Mouse (Mus musculus) C2C12 (cell line): ENCODE measurements around the gene Plxna4. TPM values are rescaled to one million over a fixed set of nuclear protein-coding genes. Genes with fewer than 3 reads are reported as not detected.

Experiments used
- H3K27me3 ChIP-seq: one replicate; pipeline ENCODE4 v1.6.1; 2011; ENCODE audit not compliant: control insufficient read depth, insufficient read depth, insufficient read length
- H3K36me3 ChIP-seq: one replicate; pipeline ENCODE4 v1.6.1; 2011; ENCODE audit not compliant: control insufficient read depth, insufficient read depth
- H3K4me3 ChIP-seq: one replicate; pipeline ENCODE4 v1.5.1; 2011; ENCODE audit warnings: mild to moderate bottlenecking, control low read depth; ENCODE audit not compliant: poor library complexity, insufficient read depth, severe bottlenecking
- H3K79me2 ChIP-seq: one replicate; pipeline ENCODE4 v1.6.1; 2011; ENCODE audit not compliant: control insufficient read depth, insufficient read depth
- H3K79me3 ChIP-seq: one replicate; pipeline ENCODE4 v1.6.1; 2011; ENCODE audit warnings: low read depth, control low read depth
- H3ac ChIP-seq: one replicate; pipeline ENCODE3; 2011; ENCODE audit warnings: low read depth; ENCODE audit not compliant: control insufficient read depth, insufficient read length
- CEBPB ChIP-seq: IDR thresholded peaks from one replicate; pipeline ENCODE4 v1.6.1; 2011; ENCODE audit warnings: low read depth, mild to moderate bottlenecking, control low read depth, moderate library complexity
- CTCF ChIP-seq: IDR thresholded peaks from one replicate; pipeline ENCODE4 v1.5.1; 2011; ENCODE audit not compliant: control insufficient read depth, insufficient read depth, insufficient read length
- FOSL1 ChIP-seq: IDR thresholded peaks from one replicate; pipeline ENCODE4 v1.8.0; 2011; ENCODE audit warnings: mild to moderate bottlenecking, low read length; ENCODE audit not compliant: poor library complexity, insufficient read depth, severe bottlenecking
- MAX ChIP-seq: IDR thresholded peaks from one replicate; pipeline ENCODE4 v1.6.1; 2011; ENCODE audit warnings: mild to moderate bottlenecking, control low read depth
- MYOD1 ChIP-seq: IDR thresholded peaks from one replicate; pipeline ENCODE4 v1.6.1; 2011; ENCODE audit warnings: low read depth; ENCODE audit not compliant: control insufficient read depth, insufficient read length
- MYOG ChIP-seq: IDR thresholded peaks from one replicate; pipeline ENCODE4 v1.6.1; 2011; ENCODE audit not compliant: control insufficient read depth, insufficient read length; ENCODE audit errors: extremely low read depth
- USF1 ChIP-seq: IDR thresholded peaks from one replicate; pipeline ENCODE4 v1.6.1; 2011; ENCODE audit warnings: low read depth, mild to moderate bottlenecking, control low read depth, moderate library complexity
- polyA plus RNA-seq: library from polyadenylated mRNA; unstranded; fragments of >200 nt; fragmentation: generic; extraction: Trizol; gene quantifications from one replicate; pipeline ENCODE4 v1.2.1, GENCODE M21; 2012; ENCODE audit warnings: missing spikeins

The Plxna4 gene
- polyA plus RNA-seq, 1 experiment = 0.19 TPM

DNA sequence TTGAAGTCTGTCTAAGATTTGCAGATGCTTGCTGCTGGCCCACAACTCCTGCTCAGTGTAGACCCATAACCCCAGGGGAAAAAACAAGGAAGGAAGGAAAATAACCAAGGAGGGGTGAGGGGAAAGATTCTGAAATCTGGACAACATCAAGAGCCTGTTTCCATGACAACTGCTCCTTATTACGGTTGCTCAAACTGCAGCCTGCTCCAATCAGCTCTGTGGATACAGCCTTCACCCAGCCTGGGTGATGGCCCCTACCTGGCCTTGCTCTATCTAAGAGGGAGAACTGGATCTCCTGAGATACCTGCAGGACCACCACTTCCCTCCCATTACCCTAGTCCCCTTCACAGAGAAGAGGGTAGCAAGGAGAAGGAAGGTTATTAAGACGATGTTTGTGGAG lies 143.6 kb downstream of the Plxna4 start:
- TF ChIP-seq CEBPB (no peak), MYOG (no peak), MAX (no peak), CTCF (no peak), MYOD1 (no peak), USF1 (no peak), FOSL1 (no peak)
- Histone ChIP-seq H3K27me3 (no peaks in the 10 kb centered on the region), H3K79me2 (no peaks in the 10 kb centered on the region), H3K79me3 (no peaks in the 10 kb centered on the region), H3K36me3 (no peaks in the 10 kb centered on the region), H3K4me3 (no peak overlapping the region), H3ac (no peak overlapping the region)

DNA sequence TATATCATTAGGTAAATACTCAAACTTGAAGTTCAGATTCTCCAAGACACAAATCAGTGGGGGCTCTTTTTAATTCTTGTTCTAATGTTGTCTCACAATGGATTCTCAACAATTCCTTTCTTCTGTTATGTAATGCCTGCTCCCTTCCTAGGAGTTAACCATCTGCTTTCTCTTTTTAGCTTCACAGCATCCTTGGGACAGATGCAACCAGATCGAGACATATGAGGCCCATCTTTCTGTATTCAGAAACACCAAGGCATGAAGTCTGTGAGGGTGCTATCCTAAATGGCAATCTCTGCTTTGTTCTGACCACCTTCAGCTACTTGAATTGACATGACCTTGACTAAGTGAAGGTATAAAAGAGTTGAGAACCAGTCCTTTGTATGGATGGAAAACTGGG lies 144.3 kb downstream of the Plxna4 start:
- Histone ChIP-seq H3K79me3 (no peaks in the 10 kb centered on the region), H3K27me3 (no peaks in the 10 kb centered on the region), H3ac (no peak overlapping the region), H3K79me2 (no peaks in the 10 kb centered on the region), H3K36me3 (no peaks in the 10 kb centered on the region), H3K4me3 (no peak overlapping the region)
- no peak for TF ChIP-seq FOSL1
- TF ChIP-seq USF1 = no peak

DNA sequence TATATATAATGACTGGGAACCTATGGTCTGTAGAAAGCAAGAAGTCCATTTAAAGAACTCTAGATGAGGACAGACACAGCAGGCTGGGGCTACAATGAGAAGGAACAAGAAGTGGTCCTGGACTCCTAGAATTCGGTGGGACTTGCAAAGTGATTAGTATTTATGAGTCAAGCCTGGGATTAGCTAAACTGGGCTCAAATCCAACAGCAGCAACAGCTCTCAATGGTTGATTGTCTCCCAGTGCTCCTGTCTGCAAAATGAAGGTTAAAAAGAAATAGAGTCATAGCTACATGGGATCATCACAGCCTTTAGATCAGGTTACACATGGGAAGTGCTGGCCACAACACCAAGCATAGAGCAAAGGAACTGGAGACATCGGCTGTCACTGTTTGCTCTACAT lies 148.6 kb downstream of the Plxna4 start:
- Histone ChIP-seq H3K79me2 (no peaks in the 10 kb centered on the region), H3K36me3 (no peaks in the 10 kb centered on the region), H3K79me3 (no peaks in the 10 kb centered on the region), H3ac (no peak overlapping the region), H3K27me3 (no peaks in the 10 kb centered on the region), H3K4me3 (no peak overlapping the region)
- no peak for TF ChIP-seq MYOD1
- TF ChIP-seq CTCF = no peak
- no peak for TF ChIP-seq CEBPB
- TF ChIP-seq MAX = no peak
- no peak for TF ChIP-seq USF1
- no peak for TF ChIP-seq MYOG
- no peak for TF ChIP-seq FOSL1

DNA sequence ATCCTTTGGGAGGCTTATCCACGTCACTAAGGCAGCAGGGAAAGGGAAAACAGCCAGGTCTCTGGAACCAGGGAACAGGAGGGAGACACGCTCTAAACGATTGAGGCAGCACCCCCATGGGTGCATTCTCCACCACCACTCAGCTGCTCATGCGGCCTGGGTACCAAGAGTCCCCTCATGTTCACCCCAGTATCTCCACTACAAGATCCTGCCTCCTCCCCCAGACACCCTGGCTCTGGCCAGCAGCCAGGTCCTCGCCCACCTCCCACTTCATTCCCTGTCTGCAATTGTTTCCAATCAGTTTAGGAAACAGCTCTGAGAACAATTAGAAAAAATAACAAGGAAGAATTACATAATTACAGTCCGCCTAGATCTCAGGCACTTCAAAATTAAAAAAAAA lies 150.8 kb downstream of the Plxna4 start:
- H3ac ChIP-seq = no peak overlapping the region
- no peaks in the 10 kb centered on the region for H3K36me3 ChIP-seq
- no peak for TF ChIP-seq USF1
- TF ChIP-seq MYOD1 = no peak
- no peak for TF ChIP-seq FOSL1
- no peak for TF ChIP-seq CEBPB
- TF ChIP-seq MYOG = no peak

DNA sequence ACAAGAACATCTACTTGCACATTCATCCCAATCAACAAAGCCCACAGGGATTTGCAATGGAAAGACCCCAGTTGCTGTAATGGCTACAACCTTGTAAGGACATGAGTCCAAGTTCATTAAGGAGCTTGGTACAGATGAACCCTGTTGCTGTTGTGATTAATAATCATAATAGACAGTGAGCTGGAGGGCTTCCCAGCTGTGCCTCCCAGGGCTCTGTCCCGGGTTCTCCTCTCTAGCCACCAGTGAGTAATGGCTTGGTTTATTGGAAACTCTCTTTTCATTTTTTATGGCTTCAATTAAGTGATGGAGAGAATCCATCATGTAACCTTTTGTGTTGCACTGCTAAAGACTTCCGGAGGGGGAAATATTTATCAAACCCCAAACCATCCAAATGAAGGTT lies 164.9 kb downstream of the Plxna4 start:
- no peaks in the 10 kb centered on the region for H3K79me2 ChIP-seq
- H3ac ChIP-seq = no peak overlapping the region
- H3K79me3 ChIP-seq = no peaks in the 10 kb centered on the region
- no peaks in the 10 kb centered on the region for H3K36me3 ChIP-seq
- no peak overlapping the region for H3K4me3 ChIP-seq
- no peaks in the 10 kb centered on the region for H3K27me3 ChIP-seq
- TF ChIP-seq CEBPB = no peak
- TF ChIP-seq CTCF = no peak
- no peak for TF ChIP-seq MAX
- TF ChIP-seq FOSL1 = no peak
- TF ChIP-seq MYOG = no peak
- TF ChIP-seq MYOD1 = no peak
- no peak for TF ChIP-seq USF1

More for the DNA sequence above, 150.8 kb downstream of the Plxna4 start:
- Histone ChIP-seq H3K4me3 (no peak overlapping the region), H3K79me2 (no peaks in the 10 kb centered on the region), H3K27me3 (peaks cover 5% of the 10 kb centered on the region), H3K79me3 (no peaks in the 10 kb centered on the region)

DNA sequence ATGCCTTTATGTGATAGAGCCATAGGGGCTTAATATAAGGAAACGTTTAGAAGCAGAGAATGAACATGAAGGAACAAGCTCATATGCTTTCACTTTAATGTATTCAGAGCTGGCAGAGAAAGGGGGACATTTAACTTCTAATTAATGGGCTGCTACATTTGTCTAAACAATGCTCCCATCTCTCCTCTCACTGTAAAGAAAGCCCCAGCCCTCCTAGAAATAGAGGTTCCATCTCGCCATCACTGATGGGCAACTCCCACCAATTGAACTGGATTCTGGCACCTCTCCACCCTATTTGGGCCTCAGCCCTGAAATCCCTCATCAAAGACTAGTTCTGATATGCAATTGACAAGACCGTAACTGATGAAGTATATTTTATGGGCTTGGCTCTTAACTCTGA lies 167.4 kb downstream of the Plxna4 start:
- TF ChIP-seq MYOG (no peak), USF1 (no peak), CTCF (no peak), MAX (no peak), FOSL1 (no peak)
- no peak overlapping the region for H3K4me3 ChIP-seq
- H3K27me3 ChIP-seq = no peaks in the 10 kb centered on the region
- H3ac ChIP-seq = no peak overlapping the region
- H3K79me3 ChIP-seq = no peaks in the 10 kb centered on the region
- no peaks in the 10 kb centered on the region for H3K36me3 ChIP-seq
- no peaks in the 10 kb centered on the region for H3K79me2 ChIP-seq
